Mouse (Mus musculus) brain, adult 2 months (tissue): ENCODE measurements around the gene Chd6.

Source experiments
- DNase-seq: peaks from one replicate; pipeline ENCODE4 v3.0.0; 2011; ENCODE audit warnings: low read depth, low spot score

The Chd6 gene

DNA sequence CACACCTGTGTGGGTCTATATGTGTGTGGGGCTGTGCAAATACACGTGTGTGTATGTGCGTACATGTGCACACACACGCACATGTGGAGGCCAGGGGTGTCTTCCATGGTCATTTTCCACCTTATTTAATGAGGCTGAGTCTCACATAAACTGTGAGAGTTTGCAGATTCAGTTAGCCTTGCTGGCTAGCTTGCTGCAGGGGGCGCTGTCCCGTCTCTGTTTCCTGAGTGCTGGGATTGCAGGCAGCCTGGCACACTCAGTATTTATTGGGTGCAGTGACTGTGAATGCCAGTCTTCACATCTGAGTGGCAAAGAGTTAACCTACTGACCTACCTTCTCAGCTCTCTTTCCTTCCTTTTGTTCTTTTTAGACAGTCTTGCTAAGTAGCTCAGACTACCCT lies 175.0 kb downstream of the Chd6 start:
- no peak for DNase-seq

DNA sequence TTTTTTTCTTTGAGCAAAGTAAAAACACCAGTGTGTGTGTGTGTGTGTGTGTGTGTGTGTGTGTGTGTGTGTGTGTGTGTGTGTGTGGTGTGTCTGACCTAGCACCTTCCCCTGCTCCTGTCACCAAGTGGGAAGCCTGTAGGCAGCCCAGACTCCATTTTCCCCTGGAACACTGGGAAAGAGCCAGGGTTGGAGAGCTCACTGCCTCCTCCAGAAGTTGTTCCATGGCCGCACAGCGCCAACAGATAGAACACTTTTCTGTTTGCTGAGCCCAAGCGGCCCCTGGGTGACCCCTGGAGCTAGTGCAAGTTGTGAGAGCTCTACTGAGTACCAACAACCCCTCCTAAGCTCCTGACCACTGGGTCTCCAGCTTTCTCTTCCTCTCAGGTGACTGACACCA lies 175.9 kb downstream of the Chd6 start:
- DNase-seq: peak; percentile 37

DNA sequence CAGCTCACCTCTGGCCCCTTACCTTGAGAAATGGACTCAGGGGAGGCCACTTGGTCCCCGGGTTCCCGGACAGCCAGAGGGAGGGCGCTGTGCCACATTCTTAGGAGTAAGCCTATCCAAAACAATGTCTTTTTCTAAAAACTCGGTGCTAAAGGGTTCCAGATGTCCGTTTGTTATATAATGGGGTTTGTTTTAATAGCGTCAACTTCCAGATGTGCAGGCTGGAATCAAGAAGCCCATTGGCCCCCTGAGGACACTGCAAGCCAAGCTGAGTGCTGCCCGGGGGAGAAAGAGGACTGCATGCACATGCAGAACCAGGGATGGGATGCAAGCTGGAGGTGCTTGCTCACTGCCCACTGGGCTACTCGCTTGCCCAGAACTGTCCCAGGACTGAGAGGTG lies 176.6 kb downstream of the Chd6 start:
- no peak for DNase-seq

DNA sequence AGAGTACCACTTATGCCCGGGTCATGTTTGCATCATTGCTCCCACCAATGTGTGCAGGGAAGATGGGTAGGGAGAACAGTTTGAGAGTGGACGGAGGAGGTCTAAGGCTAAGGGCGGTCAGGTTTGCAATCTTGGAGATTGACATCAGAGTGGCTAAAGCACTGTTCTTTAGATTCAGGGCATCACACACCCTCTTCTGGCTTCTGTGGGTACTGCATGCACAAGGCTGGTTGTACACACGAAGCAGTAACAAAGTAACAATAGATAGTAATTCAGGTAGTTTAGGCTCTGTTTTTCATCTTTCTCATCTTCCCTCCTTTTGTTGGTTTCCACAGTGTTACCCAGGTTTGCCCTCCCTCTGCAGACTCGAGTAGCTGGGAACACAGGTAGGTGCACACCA lies 177.5 kb downstream of the Chd6 start:
- no peak for DNase-seq

DNA sequence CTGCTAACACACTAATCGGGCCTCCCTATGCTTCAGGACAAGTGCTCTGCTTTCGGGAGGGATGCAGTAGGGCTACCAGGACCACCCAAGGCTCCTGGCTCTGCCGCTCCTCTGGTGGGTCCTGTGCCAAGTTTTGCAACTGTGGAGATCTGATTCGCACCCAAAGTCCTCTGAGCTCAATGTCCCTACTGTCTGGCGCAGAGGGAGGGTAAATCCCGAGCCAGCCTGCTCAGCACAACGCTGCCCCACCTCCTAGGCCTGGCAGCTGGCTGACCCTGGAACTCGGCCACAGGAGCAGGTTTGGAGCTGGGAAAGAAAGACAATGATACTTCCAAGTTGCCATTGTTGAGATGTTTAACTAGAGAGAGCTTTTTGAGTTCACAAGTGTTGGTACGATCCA lies 183.7 kb downstream of the Chd6 start:
- DNase-seq: peak; percentile 57

DNA sequence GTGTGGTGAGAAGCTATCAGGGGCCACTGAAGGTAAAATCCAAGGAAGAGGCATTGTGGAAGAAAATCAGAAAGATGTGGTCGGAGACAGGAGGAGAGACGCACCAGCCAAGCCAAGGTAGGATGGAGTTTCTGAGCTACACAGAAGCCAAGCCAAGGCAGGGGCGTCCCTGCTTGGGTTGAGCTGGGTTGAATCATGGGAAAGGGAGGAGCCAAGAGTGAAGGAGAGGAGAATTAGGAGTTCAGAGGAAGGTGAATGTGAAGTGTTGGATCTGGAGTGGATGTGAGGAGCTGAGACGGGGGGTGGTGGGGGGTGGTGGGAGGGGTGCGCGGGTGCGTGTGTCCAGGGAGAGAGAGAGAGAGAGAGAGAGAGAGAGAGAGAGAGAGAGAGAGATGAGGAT lies 187.6 kb downstream of the Chd6 start:
- DNase-seq: no peak

DNA sequence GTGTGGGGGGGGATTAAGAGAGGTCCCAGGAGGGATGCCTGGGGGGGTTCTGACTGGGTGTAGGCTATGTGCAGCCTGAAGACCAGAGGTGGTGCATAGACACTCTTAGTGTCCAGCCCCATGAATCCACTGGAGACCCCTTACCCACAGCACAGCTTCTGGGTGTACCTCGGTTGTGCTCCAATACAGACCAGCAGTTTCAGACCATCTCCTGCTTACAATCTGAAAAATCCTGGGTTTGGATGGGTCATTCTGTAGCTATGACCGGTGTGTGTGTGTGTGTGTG lies 190.0 kb downstream of the Chd6 start:
- no peak for DNase-seq

DNA sequence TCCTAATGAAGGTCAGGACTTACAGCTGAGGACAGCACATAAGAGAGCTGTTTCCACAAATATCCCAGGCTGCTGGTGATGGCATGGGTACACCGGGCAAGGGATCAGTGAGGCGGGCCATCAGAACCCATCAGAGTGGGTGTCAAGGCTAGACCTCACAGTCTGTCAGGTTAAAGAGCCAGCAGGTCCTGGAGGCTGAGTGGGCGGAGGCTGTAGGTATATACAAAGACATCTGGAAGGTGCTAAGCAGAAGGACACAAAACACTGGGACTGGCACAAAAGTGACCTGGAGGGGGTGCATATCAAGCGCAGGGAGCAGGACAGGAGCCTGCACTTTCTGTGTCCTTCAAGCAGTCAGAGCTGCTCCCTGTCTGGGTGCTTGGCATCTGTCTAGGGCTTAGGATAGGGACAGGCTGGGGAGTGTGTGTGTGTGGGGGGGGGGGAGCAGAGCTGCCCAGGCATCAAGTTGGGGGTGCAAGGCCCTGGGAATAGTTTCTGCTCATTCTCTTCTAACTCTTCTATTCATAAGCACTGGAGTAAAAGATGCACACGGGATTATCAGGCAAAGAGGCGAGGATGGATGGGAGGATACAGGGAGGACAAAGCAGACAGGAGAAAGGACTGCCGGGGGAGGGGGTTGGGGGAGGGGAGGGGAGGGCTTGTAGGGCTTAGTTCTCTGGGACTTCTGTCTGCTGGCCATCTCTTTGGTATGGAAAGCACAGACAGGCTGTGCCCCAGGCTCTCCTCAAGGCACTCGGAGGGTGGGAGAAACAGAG lies 190.5 kb downstream of the Chd6 start:
- DNase-seq: no peak

DNA sequence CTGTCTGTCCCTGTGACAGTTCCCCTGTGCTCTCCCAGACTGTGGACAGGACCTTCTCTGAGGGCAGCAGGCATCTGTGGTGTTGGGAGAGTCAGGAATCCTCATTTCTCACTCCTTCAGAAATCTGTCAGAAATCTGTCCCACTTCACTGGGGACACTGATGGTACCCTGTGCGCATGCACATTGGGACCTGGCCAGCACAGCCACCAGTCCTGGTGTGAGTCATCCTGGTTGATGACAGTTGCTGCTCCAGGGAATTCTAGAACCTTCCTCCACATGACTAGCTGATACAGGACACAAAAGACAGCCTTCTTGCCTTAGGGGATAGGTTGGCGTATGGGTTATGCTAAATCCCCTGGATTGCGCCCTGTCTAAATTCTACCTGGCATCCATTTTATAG lies 191.6 kb downstream of the Chd6 start:
- DNase-seq: peak; percentile 87

DNA sequence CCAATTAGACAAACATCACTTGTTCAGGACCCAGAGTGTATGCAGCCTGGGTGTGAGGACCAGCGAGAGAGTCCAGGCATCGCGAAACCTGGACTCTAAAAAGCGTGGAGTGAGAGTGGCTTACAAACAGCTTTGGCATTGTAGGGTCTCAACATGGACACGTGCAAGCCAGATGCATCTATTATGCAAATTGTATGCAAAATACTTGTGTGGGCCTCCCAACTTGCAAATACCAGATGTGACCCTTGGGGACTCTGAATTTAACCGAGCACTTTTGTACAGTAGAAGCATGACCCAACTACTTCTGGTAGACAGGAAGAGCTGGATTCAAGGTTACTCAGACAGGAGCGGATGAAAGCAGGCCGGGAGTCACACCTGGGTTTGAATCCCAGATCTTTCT lies 192.2 kb downstream of the Chd6 start:
- DNase-seq: no peak

DNA sequence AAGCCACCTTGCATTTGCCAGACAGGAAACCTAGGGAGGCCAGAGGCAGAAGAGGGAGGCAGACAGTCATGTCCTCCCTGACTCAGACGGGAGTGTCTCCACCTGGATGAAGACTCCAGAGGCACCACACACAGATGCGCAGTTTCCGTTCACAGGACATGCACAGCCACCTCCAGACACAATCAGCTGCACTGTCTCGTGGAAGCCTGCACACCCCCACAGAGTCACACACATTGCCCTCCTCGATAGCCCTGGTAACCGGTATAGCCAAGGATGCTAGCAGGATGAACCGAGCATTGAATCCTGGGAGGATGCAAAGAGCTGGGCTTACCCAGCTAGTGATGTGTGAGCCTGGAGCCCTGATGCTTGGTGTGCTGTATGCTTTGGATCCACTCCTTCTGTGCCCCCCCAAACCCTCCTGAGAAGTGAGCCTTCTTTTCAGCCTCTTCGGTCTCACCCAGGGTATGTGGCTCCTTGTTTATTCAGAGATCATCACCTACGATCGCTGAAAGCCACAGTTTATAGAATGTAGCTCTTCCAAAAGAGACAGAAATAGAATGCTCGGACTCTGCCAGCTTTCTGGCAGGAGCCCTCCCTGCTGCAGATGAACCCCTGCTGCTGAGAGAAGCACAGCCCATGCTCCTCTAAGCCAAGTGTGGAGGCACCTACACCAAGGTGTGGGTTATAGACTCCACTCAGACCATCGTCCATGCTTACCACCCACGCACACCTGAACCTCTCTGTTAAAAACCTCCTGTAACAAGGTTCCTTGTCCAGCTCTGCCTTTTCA lies 192.9 kb downstream of the Chd6 start:
- DNase-seq: peak; percentile 91

DNA sequence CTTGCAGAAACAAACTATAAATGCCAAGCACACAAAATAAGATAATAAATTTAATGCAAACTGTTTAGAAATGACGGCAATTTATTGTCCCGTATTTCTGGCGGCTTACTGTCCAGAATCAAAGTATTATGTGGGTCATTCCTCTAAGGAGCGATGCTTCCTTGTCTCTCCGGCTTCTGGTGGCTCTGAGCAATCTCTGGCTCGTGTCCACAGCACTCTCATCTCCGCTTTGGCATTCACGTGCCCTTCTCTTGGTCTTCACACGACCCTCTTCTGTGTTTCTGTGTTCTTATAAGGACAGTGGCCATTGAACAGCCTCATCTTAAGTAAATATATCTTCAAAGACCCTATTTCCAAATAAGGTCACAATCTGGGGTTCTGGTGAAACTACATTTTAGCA lies 194.2 kb downstream of the Chd6 start:
- DNase-seq: peak; percentile 20

DNA sequence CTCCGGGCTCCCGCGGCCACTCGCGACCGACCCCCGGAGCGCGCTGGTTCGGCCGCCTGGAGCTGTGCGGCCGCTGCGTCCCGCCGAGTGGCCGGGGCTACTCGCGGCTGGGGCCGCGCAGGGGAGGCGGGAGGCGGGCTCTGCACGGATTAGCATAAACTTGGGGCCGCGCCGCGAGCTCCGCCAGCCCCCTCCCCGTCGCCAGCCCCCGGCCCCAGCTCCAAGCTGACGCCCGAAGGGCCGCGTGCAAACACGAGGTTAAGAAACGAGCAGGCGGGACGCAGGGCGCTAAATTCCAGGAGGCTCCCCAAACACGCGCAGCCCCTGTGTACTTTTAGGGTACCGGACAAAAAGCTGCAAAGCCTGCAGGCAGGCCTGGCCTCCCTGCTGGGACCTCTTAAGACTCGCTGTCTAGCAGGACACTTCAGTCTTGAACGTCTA lies 196.6 kb downstream of the Chd6 start, which contains the start of gene Emilin3:
TSS of gene Emilin3 (minus strand) at position 98 of the 441 bp plus-strand sequence.
- no peak for DNase-seq

DNA sequence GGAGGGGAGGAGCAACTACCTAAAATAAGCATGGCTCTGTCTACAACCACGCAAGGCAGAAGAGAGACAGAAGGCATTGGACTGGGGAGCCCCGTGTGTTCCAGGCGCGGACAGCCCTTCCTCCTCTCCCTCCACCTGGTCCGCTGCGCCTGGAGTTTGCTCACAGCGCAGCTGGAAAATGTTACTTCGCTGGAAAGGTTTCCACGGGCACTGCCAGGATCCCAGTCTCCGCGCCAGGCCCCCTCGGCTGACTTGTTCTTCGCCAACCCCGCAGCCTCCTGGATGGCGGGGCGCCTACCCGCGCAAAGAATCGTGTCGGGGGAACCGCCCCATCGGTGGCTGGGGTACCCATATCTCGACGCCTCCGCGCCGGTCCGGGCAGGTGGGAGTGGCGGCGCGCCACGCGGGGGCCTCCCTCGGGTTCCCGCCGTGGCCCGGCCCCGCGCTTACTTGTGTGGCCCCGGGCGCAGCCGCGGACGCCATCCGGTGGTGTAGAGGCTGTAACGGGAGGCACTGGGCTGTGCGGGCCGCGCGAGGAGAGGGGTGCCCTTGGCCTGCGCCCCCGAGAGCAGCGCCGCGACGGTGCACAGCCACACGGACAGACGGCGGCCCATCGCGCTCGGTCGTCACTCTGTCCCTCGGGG lies 197.2 kb downstream of the Chd6 start:
- DNase-seq: peak; percentile 56

DNA sequence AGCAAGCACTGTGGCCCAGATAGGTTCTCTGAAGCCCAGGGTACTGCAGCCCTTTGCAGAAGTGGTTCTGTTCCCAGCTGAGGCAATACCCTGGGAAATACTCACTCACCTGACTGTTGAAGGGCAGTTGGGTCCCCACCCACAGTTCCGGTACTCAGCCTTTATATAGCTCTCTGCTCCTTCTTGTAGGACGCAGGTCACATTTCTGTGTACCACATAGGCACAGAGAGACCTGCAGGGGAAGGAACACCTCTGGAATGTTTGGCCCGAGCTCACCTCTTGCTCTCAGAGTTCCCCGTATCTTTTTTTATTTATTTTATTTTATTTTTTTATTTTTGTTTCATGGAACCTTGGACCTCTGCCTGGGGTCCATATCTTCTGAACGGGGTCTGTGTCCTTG lies 198.2 kb downstream of the Chd6 start:
- no peak for DNase-seq

DNA sequence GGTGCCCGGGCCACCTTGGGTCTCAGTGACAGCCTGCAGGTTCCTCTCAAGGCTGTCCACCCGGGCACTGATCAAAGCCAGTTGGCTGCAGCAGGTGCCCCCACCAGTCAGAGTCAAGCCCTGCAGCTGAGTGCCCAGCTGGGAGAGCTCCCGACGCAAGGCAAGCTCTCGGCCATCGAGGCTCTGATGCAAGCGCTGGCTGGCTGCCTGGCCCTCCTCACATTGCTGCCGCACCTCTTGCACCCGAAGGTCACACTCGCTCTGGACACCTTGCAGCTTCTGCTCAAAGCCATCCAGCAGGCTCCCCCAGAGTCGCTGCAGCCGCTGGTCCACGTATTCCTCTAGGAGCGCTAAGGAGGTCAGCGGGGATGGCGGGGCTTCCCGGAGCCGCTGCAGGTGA lies 200.3 kb downstream of the Chd6 start:
- DNase-seq: peak; percentile 34

DNA sequence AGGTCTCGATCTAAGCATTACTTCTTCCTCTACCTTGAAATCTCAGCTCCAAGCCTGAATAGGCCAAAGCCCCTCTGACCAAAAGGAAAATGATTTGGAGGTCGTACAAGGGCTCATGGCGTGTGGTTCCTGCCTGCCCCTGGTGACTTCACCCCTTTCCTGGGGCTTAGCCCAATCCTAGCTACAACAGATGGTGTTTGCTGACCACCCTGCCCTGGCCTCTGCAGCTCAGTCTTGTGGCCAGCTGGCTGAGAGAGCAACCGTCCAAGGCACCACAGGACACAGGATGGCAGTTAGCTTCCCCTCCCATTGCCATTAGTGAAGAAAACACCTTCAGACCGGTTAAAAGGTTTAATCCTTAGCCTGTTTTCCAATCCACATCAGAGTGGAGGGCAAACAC lies 202.8 kb downstream of the Chd6 start:
- peak; percentile 94 for DNase-seq

DNA sequence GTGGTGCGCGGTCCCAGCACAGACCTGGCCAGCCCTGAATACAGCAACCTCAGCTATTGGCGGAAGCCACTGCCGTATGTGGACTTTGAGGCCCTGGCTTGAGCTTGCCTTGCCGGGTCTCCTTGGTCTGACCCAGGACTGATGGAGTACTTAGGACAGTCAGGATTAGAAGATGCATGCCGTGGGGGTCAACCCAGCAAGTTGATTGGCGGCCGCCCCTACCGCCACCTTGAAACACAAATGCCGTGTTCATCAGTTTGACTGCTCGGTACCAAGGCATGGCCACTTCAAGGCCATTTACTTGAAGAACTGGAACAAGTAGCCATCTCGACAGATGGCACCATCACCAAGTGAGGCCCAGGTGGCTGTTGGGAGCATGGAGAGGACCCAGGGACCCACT lies 203.6 kb downstream of the Chd6 start:
- DNase-seq: peak; percentile 47

DNA sequence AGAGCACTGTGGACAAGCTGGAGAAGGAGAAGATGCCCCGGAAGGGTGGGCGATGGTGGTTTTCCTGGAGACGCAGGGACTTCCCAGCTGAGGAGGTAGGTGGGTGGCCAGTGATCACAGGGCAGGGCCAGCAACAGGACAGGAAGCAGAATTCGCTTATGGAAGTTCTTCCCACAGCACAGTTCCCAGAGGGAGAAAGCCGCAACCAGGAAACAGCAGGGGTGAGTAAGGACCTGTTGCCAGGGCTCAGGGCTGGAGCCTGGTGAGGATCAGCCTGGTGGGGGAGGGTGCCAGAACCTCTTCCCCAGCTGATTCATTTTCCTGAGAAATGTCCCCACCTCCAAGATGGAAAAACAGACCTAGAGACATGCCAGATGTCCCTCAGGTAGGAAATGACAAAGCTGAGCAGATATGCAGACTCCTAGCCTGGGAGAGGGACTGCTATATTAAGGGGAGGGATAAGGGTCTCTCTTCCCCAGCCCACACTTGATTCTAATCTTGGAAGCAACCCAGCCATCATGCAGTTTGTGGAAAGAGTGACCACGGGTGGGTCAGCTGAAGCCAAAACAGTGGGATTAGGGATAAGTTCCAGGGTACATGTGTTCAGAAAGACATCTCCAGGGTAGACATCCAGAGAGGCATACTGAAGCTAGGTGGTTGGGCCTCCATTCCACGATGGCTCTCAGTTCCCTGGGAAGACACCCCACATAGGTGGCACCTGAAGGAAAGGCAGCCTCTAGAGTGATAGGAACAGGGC lies 207.0 kb downstream of the Chd6 start:
- no peak for DNase-seq
